Mouse (Mus musculus) heart, embryonic 12.5 days (tissue): Measurements from ENCODE around the gene Smc5. TPM values are rescaled to one million over a fixed set of nuclear protein-coding genes. Genes with fewer than 3 reads are reported as not detected.

Experiments
- ATAC-seq: fragments of 200-750 bp; cut with Nextera tagmentation; 2 replicates; pipeline ENCODE4 v1.8.0; 2017; ENCODE audit warnings: moderate TSS enrichment, moderate library complexity; ENCODE audit not compliant: insufficient number of reproducible peaks, low FRiP score
- H3K27ac ChIP-seq: fragments of 300-500 bp; sonication (generic); 2 replicates; pipeline ENCODE4 v1.5.1; 2016; ENCODE audit warnings: mild to moderate bottlenecking, moderate library complexity; ENCODE audit not compliant: poor library complexity, severe bottlenecking
- H3K27me3 ChIP-seq: fragments of 300-500 bp; sonication (generic); replicated peaks from 2 replicates; pipeline ENCODE4 v1.6.1; 2016; ENCODE audit warnings: mild to moderate bottlenecking, moderate library complexity
- H3K36me3 ChIP-seq: fragments of 300-500 bp; sonication (generic); 2 replicates; pipeline ENCODE4 v1.6.1; 2016; ENCODE audit warnings: mild to moderate bottlenecking, moderate library complexity
- H3K4me1 ChIP-seq: fragments of 300-500 bp; sonication (generic); replicated peaks from 2 replicates; pipeline ENCODE4 v1.6.1; 2016; ENCODE audit warnings: mild to moderate bottlenecking
- H3K4me2 ChIP-seq: fragments of 300-500 bp; sonication (generic); 2 replicates; pipeline ENCODE4 v1.6.1; 2016; ENCODE audit warnings: mild to moderate bottlenecking, moderate library complexity
- H3K4me3 ChIP-seq: fragments of 300-500 bp; sonication (generic); 2 replicates; pipeline ENCODE4 v1.5.1; 2016; ENCODE audit warnings: mild to moderate bottlenecking
- H3K9ac ChIP-seq: fragments of 300-500 bp; sonication (generic); 2 replicates; pipeline ENCODE4 v1.6.1; 2016; ENCODE audit warnings: mild to moderate bottlenecking, moderate library complexity
- H3K9me3 ChIP-seq: fragments of 300-500 bp; sonication (generic); replicated peaks from 2 replicates; pipeline ENCODE4 v1.6.1; 2016; ENCODE audit warnings: mild to moderate bottlenecking, moderate library complexity
- WGBS: fragments of 180-500 bp; shearing (Covaris S2); methylation state at CpG from one replicate; pipeline ENCODE4 v1.1.7; 2016; 5-methylcytosine and 5-hydroxymethylcytosine counted together
- polyA plus RNA-seq: library from polyadenylated mRNA; unstranded; fragments of >200 nt; fragmentation: Nextera tagmentation; extraction: Ambion mirVana; gene quantifications from 2 replicates; pipeline ENCODE4 v1.2.1, GENCODE M21; 2016

The Smc5 gene
- polyA plus RNA-seq, 1 experiment from 2014 or later: 35.1 TPM

- Histone ChIP-seq H3K4me3 (no peak overlapping the region), H3K4me1 (no peaks in the 10 kb centered on the region), H3K27me3 (no peaks in the 10 kb centered on the region), H3K9me3 (no peaks in the 10 kb centered on the region), H3K36me3 (peaks cover 16% of the 10 kb centered on the region), H3K27ac (no peak overlapping the region), H3K4me2 (no peak overlapping the region), H3K9ac (no peak overlapping the region)
- ATAC-seq: no peak
- 61% methylated on average over 1 of the region's 1 CpGs for WGBS
Measured at GRCm38 (mm10) chr19:23189744-23190143, 84.0 kb downstream of the Smc5 start.

GRCm38 (mm10) chr19:23188986-23189385 lies 84.7 kb downstream of the Smc5 start:
- Histone ChIP-seq H3K9ac (no peak overlapping the region), H3K27ac (no peak overlapping the region), H3K27me3 (no peaks in the 10 kb centered on the region), H3K36me3 (peaks cover 14% of the 10 kb centered on the region), H3K4me2 (no peak overlapping the region), H3K9me3 (no peaks in the 10 kb centered on the region), H3K4me3 (no peak overlapping the region), H3K4me1 (no peaks in the 10 kb centered on the region)
- ATAC-seq: no peak
- WGBS: 81% methylated on average over 7 of the region's 7 CpGs

- no peak for ATAC-seq
- no peak overlapping the region for H3K27ac ChIP-seq
- H3K4me1 ChIP-seq: no peaks in the 10 kb centered on the region
- no peaks in the 10 kb centered on the region for H3K9me3 ChIP-seq
- no peaks in the 10 kb centered on the region for H3K27me3 ChIP-seq
- H3K4me3 ChIP-seq: no peak overlapping the region
- H3K36me3 ChIP-seq: peaks cover 16% of the 10 kb centered on the region
- no peak overlapping the region for H3K9ac ChIP-seq
- WGBS: 87% methylated on average over 6 of the region's 6 CpGs
- no peak overlapping the region for H3K4me2 ChIP-seq
Measured at GRCm38 (mm10) chr19:23187732-23188131, 86.0 kb downstream of the Smc5 start.

- ATAC-seq: no peak
- Histone ChIP-seq H3K4me1 (no peaks in the 10 kb centered on the region), H3K27ac (no peak overlapping the region), H3K4me2 (no peak overlapping the region), H3K4me3 (no peak overlapping the region), H3K36me3 (peaks cover 13% of the 10 kb centered on the region; the same call in 1 of the 2 replicates), H3K9me3 (no peaks in the 10 kb centered on the region), H3K27me3 (no peaks in the 10 kb centered on the region), H3K9ac (no peak overlapping the region)
- 81% methylated on average over 4 of the region's 4 CpGs for WGBS
Measured at GRCm38 (mm10) chr19:23184068-23184467, 89.6 kb downstream of the Smc5 start.

- Histone ChIP-seq H3K27me3 (no peaks in the 10 kb centered on the region), H3K4me3 (no peak overlapping the region), H3K4me2 (no peak overlapping the region), H3K9me3 (no peaks in the 10 kb centered on the region), H3K36me3 (peaks cover 13% of the 10 kb centered on the region; the same call in 1 of the 2 replicates), H3K4me1 (no peaks in the 10 kb centered on the region), H3K9ac (no peak overlapping the region), H3K27ac (no peak overlapping the region)
- ATAC-seq: no peak
- WGBS: 89% methylated on average over 4 of the region's 4 CpGs
Measured at GRCm38 (mm10) chr19:23183493-23183892, 90.2 kb downstream of the Smc5 start.

GRCm38 (mm10) chr19:23178533-23178932 lies 95.2 kb downstream of the Smc5 start:
- 85% methylated on average over 3 of the region's 3 CpGs for WGBS
- Histone ChIP-seq H3K27ac (no peak overlapping the region), H3K4me2 (no peak overlapping the region), H3K9me3 (no peaks in the 10 kb centered on the region), H3K9ac (no peak overlapping the region), H3K36me3 (0 out of 2 replicates have a peak, but pooled peaks cover 2% of the 10 kb centered on the region), H3K4me1 (0 out of 2 replicates have a peak, but pooled peaks cover 4% of the 10 kb centered on the region), H3K4me3 (no peak overlapping the region), H3K27me3 (no peaks in the 10 kb centered on the region)
- ATAC-seq: no peak

GRCm38 (mm10) chr19:23175511-23175910 lies 98.2 kb downstream of the Smc5 start:
- no peaks in the 10 kb centered on the region for H3K27me3 ChIP-seq
- H3K4me3 ChIP-seq: no peak overlapping the region
- peaks cover under 1% of the 10 kb centered on the region; the same call in 1 of the 2 replicates for H3K9me3 ChIP-seq
- H3K27ac ChIP-seq: no peak overlapping the region
- WGBS: 61% methylated on average over 2 of the region's 2 CpGs
- no peak overlapping the region for H3K4me2 ChIP-seq
- no peaks in the 10 kb centered on the region for H3K36me3 ChIP-seq
- H3K9ac ChIP-seq: no peak overlapping the region
- H3K4me1 ChIP-seq: 0 out of 2 replicates have a peak, but pooled peaks cover 4% of the 10 kb centered on the region
- no peak for ATAC-seq

GRCm38 (mm10) chr19:23175090-23175489 lies 98.6 kb downstream of the Smc5 start:
- no peak overlapping the region for H3K4me2 ChIP-seq
- H3K27ac ChIP-seq: no peak overlapping the region
- H3K9ac ChIP-seq: no peak overlapping the region
- no peaks in the 10 kb centered on the region for H3K27me3 ChIP-seq
- peaks cover 5% of the 10 kb centered on the region; the same call in 1 of the 2 replicates for H3K9me3 ChIP-seq
- no peak for ATAC-seq
- 64% methylated on average over 3 of the region's 3 CpGs for WGBS
- 0 out of 2 replicates have a peak, but pooled peaks cover 1% of the 10 kb centered on the region for H3K36me3 ChIP-seq
- 0 out of 2 replicates have a peak, but pooled peaks cover 4% of the 10 kb centered on the region for H3K4me1 ChIP-seq
- H3K4me3 ChIP-seq: no peak overlapping the region

GRCm38 (mm10) chr19:23171136-23171535 lies 102.6 kb downstream of the Smc5 start:
- Histone ChIP-seq H3K27me3 (no peaks in the 10 kb centered on the region), H3K4me3 (no peak overlapping the region), H3K27ac (no peak overlapping the region), H3K36me3 (0 out of 2 replicates have a peak, but pooled peaks cover 3% of the 10 kb centered on the region), H3K4me2 (no peak overlapping the region), H3K9ac (no peak overlapping the region), H3K9me3 (peaks cover 8% of the 10 kb centered on the region; the same call in 1 of the 2 replicates), H3K4me1 (0 out of 2 replicates have a peak, but pooled peaks cover 4% of the 10 kb centered on the region)
- no peak for ATAC-seq
- 91% methylated on average over 2 of the region's 2 CpGs for WGBS

GRCm38 (mm10) chr19:23170476-23170875 lies 103.2 kb downstream of the Smc5 start:
- peaks cover 8% of the 10 kb centered on the region; the same call in 1 of the 2 replicates for H3K9me3 ChIP-seq
- H3K4me2 ChIP-seq: no peak overlapping the region
- 0 out of 2 replicates have a peak, but pooled peaks cover 4% of the 10 kb centered on the region for H3K4me1 ChIP-seq
- H3K4me3 ChIP-seq: no peak overlapping the region
- H3K27me3 ChIP-seq: no peaks in the 10 kb centered on the region
- no peak overlapping the region for H3K9ac ChIP-seq
- H3K27ac ChIP-seq: no peak overlapping the region
- WGBS: 73% methylated on average over 5 of the region's 5 CpGs
- no peak for ATAC-seq
- H3K36me3 ChIP-seq: 0 out of 2 replicates have a peak, but pooled peaks cover 3% of the 10 kb centered on the region

GRCm38 (mm10) chr19:23169659-23170050 lies 104.0 kb downstream of the Smc5 start:
- H3K9ac ChIP-seq: no peak overlapping the region
- H3K4me1 ChIP-seq: no peaks in the 10 kb centered on the region
- no peaks in the 10 kb centered on the region for H3K27me3 ChIP-seq
- H3K9me3 ChIP-seq: peaks cover 8% of the 10 kb centered on the region; the same call in 1 of the 2 replicates
- ATAC-seq: no peak
- H3K27ac ChIP-seq: no peak overlapping the region
- WGBS: 84% methylated on average over 2 of the region's 2 CpGs
- 0 out of 2 replicates have a peak, but pooled peaks cover 3% of the 10 kb centered on the region for H3K36me3 ChIP-seq
- H3K4me2 ChIP-seq: no peak overlapping the region
- H3K4me3 ChIP-seq: no peak overlapping the region
